Mouse (Mus musculus): ENCODE measurements around the gene Nudcd3. TPM values are rescaled to one million over a fixed set of nuclear protein-coding genes. Genes with fewer than 3 reads are reported as not detected.

The Nudcd3 gene
- polyA plus RNA-seq, 1 experiment from 2014 or later: 65.2 TPM

DNA sequence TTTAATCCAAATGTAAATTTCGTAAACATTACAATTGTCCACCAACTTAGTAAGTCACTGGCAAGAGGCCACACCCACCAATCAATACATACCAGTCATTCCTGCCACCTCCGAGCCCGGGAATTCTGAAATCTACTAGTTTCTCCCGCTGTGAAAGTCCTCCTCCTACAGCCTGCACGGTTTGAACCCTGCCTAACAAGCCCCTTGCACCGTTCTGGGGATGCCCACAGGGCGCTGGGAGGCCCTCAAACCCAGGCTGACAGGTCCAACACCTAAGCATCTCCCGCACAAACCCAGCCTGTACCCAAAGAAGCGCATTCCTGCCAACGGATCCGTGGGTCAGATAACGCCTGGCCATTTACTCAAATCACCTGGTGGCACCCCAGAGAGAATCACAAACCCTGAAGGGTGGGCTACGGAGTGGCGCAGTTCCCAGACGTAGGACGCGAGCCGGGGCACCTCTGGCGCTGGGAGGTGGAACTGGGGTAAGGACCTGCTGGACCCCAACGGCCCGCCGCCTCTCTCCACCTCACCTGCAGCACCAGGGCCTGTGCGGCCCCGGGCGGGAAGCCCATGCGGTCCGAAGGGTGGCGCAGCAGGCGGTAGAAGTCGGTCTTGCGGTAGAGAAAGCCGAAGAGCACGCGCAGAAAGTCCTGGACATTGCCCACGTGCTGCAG lies 667 bp downstream of the Nudcd3 start, which contains the start of gene A730071L15Rik:
Gene A730071L15Rik (plus strand): TSS at position 620 of the 677 bp plus-strand sequence.
- 1% methylated on average over 35 of the region's 35 CpGs for WGBS
- H3K9ac ChIP-seq: peak within 1 kb of the TSS; percentile 75
- peak within 1 kb of the TSS; percentile 68 for H3K4me2 ChIP-seq

DNA sequence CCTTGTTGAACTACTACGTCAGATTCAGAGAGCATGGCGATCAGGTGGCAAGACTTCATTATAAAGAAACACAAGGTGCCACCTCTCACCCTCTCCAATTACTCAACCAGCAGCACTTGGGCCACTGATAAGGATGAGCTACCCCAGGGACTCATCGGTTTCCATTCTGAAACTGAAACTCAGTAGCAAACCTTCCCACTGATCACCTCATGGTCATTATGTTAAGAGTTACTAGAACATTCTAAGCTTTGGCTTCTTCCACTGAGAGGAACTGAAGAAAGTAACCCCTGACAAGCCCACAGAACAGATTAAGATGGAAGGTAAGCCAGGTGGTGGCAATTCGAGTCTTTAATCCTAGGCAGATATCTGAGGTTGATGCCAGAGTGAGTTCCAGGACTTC lies 1.8 kb downstream of the Nudcd3 start:
- Histone ChIP-seq H3K4me2 (peak overlapping the region; percentile 68), H3K27ac (replicated peaks) (no peak overlapping the region), H3K9me3 (no peaks in the 10 kb centered on the region), H3K36me3 (no peaks in the 10 kb centered on the region), H3K4me1 (replicated peaks) (peaks cover 32% of the 10 kb centered on the region), H3K27me3 (no peaks in the 10 kb centered on the region), H3K4me3 (peak overlapping the region; percentile 73), H3K9ac (no peak overlapping the region)
- WGBS: 96% methylated on average over 4 of the region's 4 CpGs
- ATAC-seq (ENCODE audit: low FRiP score, low read depth): no peak

More for the DNA sequence above, 667 bp downstream of the Nudcd3 start, which contains the start of gene A730071L15Rik:
- H3K4me1 ChIP-seq (replicated peaks): peaks cover 32% of the 10 kb centered on the region
- peak within 1 kb of the TSS; percentile 73 for H3K4me3 ChIP-seq
- no peaks in the 10 kb centered on the region for H3K27me3 ChIP-seq
- peak within 1 kb of the TSS; percentile 96 for H3K27ac ChIP-seq (replicated peaks)
- H3K36me3 ChIP-seq: no peaks in the 10 kb centered on the region
- no peaks in the 10 kb centered on the region for H3K9me3 ChIP-seq
- ATAC-seq (ENCODE audit: low FRiP score, low read depth): peak; percentile 83

DNA sequence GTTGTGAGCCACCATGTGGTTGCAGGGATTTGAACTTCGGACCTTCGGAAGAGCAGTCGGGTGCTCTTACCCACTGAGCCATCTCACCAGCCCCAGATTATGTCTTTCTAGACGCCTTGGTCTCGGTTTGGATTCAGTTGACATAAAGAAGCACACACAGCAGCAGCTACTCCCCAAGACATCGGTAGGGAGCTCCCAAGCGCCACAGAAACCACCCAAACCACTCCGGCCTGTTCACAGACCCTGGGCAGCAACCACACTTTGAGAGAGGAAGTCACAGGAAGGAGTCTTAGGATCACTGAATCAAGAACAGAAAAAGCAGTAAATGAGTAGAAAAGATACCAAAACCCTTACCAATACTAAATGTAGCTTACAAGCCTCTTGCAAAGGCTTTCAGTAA lies 3.4 kb downstream of the Nudcd3 start:
- H3K9ac ChIP-seq: no peak overlapping the region
- no peak overlapping the region for H3K4me2 ChIP-seq
- peaks cover 32% of the 10 kb centered on the region for H3K4me1 ChIP-seq (replicated peaks)
- no peak overlapping the region for H3K4me3 ChIP-seq
- H3K27ac ChIP-seq (replicated peaks): no peak overlapping the region
- no peaks in the 10 kb centered on the region for H3K9me3 ChIP-seq
- ATAC-seq (ENCODE audit: low FRiP score, low read depth): no peak
- no peaks in the 10 kb centered on the region for H3K27me3 ChIP-seq
- peaks cover 13% of the 10 kb centered on the region; the same call in 1 of the 2 replicates for H3K36me3 ChIP-seq
- 93% methylated on average over 8 of the region's 8 CpGs for WGBS

- H3K9ac ChIP-seq: no peak overlapping the region
- 5% methylated on average over 2 of the region's 2 CpGs for WGBS
Observed at GRCm38 (mm10) chr11:6187878-6188277, 12.3 kb downstream of the Nudcd3 start.

GRCm38 (mm10) chr11:6187399-6187798 lies 12.8 kb downstream of the Nudcd3 start:
- no peak overlapping the region for H3K9ac ChIP-seq
- no peak overlapping the region for H3K4me2 ChIP-seq
- 81% methylated on average over 3 of the region's 3 CpGs for WGBS
- H3K4me1 ChIP-seq (replicated peaks): peaks cover 22% of the 10 kb centered on the region
- no peaks in the 10 kb centered on the region for H3K27me3 ChIP-seq
- ATAC-seq (ENCODE audit: low FRiP score, low read depth): peak; percentile 14; the same call in 1 of the 2 replicates
- 0 out of 2 replicates have a peak overlapping the region, but pooled peaks have one; percentile 36 for H3K27ac ChIP-seq (replicated peaks)
- no peak overlapping the region for H3K4me3 ChIP-seq
- no peaks in the 10 kb centered on the region for H3K9me3 ChIP-seq
- H3K36me3 ChIP-seq: peaks cover 7% of the 10 kb centered on the region; the same call in 1 of the 2 replicates

More at GRCm38 (mm10) chr11:6187878-6188277, 12.3 kb downstream of the Nudcd3 start:
- Histone ChIP-seq H3K4me2 (no peak overlapping the region), H3K4me1 (replicated peaks) (peaks cover 18% of the 10 kb centered on the region), H3K27ac (replicated peaks) (no peak overlapping the region), H3K9me3 (no peaks in the 10 kb centered on the region), H3K4me3 (no peak overlapping the region), H3K36me3 (peaks cover 11% of the 10 kb centered on the region; the same call in 1 of the 2 replicates), H3K27me3 (no peaks in the 10 kb centered on the region)
- peak; percentile 76 for ATAC-seq (ENCODE audit: low FRiP score, low read depth)

GRCm38 (mm10) chr11:6184202-6184935 lies 15.8 kb downstream of the Nudcd3 start:
- Histone ChIP-seq H3K4me3 (no peak overlapping the region), H3K9ac (no peak overlapping the region), H3K4me2 (no peak overlapping the region), H3K4me1 (replicated peaks) (peaks cover 25% of the 10 kb centered on the region), H3K27me3 (no peaks in the 10 kb centered on the region), H3K27ac (replicated peaks) (no peak overlapping the region; the same call in 1 of the 2 replicates), H3K9me3 (no peaks in the 10 kb centered on the region), H3K36me3 (no peaks in the 10 kb centered on the region)
- 53% methylated on average over 11 of the region's 11 CpGs for WGBS
- no peak for ATAC-seq (ENCODE audit: low FRiP score, low read depth)

DNA sequence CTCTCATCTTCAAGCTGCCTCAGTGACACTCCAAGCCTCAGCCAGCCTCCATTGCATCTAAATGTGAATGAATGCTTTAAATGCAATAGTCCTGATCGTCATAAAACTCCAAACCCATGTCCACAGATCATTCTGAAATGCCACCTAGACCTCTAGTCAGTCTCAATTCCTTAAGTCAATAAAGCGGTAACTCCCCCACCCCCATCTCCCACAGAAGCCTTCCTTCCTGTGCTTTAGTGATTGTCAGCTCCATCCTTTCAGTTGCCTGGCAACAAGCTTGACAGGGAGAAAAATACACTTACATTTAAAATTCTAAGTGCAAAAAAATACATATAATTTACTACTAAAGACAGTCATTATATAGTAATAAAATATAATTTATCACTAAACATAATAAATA lies 17.0 kb downstream of the Nudcd3 start:
- Histone ChIP-seq H3K27me3 (no peaks in the 10 kb centered on the region), H3K9me3 (no peaks in the 10 kb centered on the region), H3K9ac (no peak overlapping the region), H3K4me2 (no peak overlapping the region), H3K36me3 (no peaks in the 10 kb centered on the region), H3K27ac (replicated peaks) (no peak overlapping the region), H3K4me3 (no peak overlapping the region), H3K4me1 (replicated peaks) (peaks cover 36% of the 10 kb centered on the region)
- no peak for ATAC-seq (ENCODE audit: low FRiP score, low read depth)
- WGBS: 47% methylated on average over 2 of the region's 2 CpGs

DNA sequence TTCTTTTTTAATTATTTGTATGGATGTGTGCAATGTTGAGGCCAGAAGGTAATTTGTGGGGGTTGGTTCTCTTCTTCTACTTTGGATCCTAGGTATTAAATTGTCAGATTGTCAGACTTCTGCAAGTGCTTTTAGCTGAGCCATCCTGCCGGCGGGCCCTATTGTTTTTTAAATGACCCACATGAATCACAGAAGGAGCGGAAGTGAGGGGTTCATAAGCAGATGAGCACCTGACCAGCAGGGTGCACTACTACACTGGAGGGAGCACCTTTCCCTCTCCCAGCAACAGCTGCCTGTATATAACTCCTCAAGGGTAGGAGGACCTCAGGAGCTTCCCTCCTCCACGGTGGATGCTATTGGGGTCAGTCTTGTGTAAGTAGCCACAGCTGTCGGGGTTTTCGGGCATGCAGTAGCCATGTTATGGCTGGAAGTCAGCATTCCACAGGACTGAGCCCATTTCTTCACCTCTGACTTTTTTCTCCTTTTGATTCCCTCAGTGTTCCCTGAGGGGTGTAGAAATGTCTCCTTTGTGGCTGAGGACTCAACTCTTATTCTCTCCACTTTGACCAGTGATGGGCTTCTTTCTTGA lies 19.3 kb downstream of the Nudcd3 start:
- peaks cover 43% of the 10 kb centered on the region for H3K4me1 ChIP-seq (replicated peaks)

GRCm38 (mm10) chr11:6179194-6179593 lies 21.0 kb downstream of the Nudcd3 start:
- Histone ChIP-seq H3K9me3 (no peaks in the 10 kb centered on the region), H3K4me2 (no peak overlapping the region), H3K36me3 (no peaks in the 10 kb centered on the region), H3K27me3 (no peaks in the 10 kb centered on the region), H3K4me3 (no peak overlapping the region), H3K4me1 (replicated peaks) (peaks cover 41% of the 10 kb centered on the region), H3K9ac (no peak overlapping the region), H3K27ac (replicated peaks) (peak overlapping the region; percentile 42; the same call in 1 of the 2 replicates)
- WGBS: 15% methylated on average over 8 of the region's 8 CpGs
- ATAC-seq (ENCODE audit: low FRiP score, low read depth): no peak

More for the DNA sequence above, 19.3 kb downstream of the Nudcd3 start:
- H3K36me3 ChIP-seq: no peaks in the 10 kb centered on the region
- H3K27me3 ChIP-seq: no peaks in the 10 kb centered on the region
- 36% methylated on average over 6 of the region's 6 CpGs for WGBS
- ATAC-seq (ENCODE audit: low FRiP score, low read depth): no peak
- H3K4me2 ChIP-seq: no peak overlapping the region
- no peak overlapping the region for H3K4me3 ChIP-seq
- no peak overlapping the region for H3K9ac ChIP-seq
- no peaks in the 10 kb centered on the region for H3K9me3 ChIP-seq
- no peak overlapping the region for H3K27ac ChIP-seq (replicated peaks)

- no peak for ATAC-seq (ENCODE audit: low FRiP score, low read depth)
- Histone ChIP-seq H3K27me3 (no peaks in the 10 kb centered on the region), H3K36me3 (no peaks in the 10 kb centered on the region), H3K4me2 (no peak overlapping the region), H3K4me1 (replicated peaks) (peaks cover 37% of the 10 kb centered on the region), H3K27ac (replicated peaks) (peak overlapping the region; percentile 42; the same call in 1 of the 2 replicates), H3K9ac (no peak overlapping the region), H3K9me3 (no peaks in the 10 kb centered on the region), H3K4me3 (no peak overlapping the region)
- WGBS: 8% methylated on average over 2 of the region's 2 CpGs
Observed at GRCm38 (mm10) chr11:6178673-6179166, 21.5 kb downstream of the Nudcd3 start.

DNA sequence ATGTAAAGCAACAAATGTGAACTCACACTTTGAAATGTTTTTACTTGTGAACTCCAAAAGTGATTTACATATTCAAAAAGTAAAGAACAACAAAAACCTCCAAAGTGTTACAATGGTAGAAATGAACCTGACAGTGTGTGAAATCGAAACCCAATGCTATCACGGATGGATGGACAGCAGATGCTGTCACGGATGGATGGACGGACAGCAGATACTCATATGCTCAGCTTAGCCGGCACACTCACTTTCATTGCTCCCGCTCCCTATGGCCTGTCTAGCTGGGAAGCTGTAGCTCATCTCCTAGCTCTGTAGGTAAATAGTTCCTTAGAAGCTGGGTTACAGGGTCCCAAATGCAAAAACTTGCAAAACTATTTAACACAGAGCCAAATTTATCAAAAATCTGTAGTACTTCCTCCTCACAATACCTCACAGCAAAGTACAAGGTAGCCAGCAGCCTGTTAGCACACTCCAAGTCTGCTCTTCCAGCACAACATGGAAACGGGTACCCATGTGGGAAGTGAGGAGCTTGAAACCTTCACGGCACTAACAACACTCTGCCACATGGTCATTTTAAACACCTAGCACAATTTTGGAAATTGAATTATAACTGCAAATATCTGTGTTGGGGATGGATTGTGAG lies 22.3 kb downstream of the Nudcd3 start:
- WGBS: 34% methylated on average over 8 of the region's 8 CpGs
- Histone ChIP-seq H3K36me3 (no peaks in the 10 kb centered on the region), H3K4me2 (no peak overlapping the region), H3K27ac (replicated peaks) (peak overlapping the region; percentile 42; the same call in 1 of the 2 replicates), H3K9ac (no peak overlapping the region), H3K4me1 (replicated peaks) (peaks cover 32% of the 10 kb centered on the region), H3K9me3 (no peaks in the 10 kb centered on the region), H3K27me3 (no peaks in the 10 kb centered on the region), H3K4me3 (no peak overlapping the region)
- no peak for ATAC-seq (ENCODE audit: low FRiP score, low read depth)

Measured in hindbrain, embryonic 15.5 days (tissue).